Mouse (Mus musculus): Measurements from ENCODE around the gene Vmn1r54.

- TF ChIP-seq CTCF (IDR thresholded peaks at IDR 0.05; ENCODE audit: low read depth) (peak; percentile 30; the same call in 1 of the 2 replicates), EP300 (IDR thresholded peaks at IDR 0.05; ENCODE audit: low read depth) (no peak)
These were observed 42.2 kb downstream of the Vmn1r54 start for GRCm38 (mm10) chr6:90288265-90288664.
